Mouse (Mus musculus): ENCODE measurements around the gene Btbd9.

- TF ChIP-seq POLR2A (IDR thresholded peaks at IDR 0.05; ENCODE audit: borderline replicate concordance, control insufficient read depth, low read depth, low read length) (no peak), CTCF (IDR thresholded peaks at IDR 0.05; ENCODE audit: control insufficient read depth, insufficient read depth, low read length) (no peak)
These were observed 316.4 kb downstream of the Btbd9 start for GRCm38 (mm10) chr17:30259938-30260337.
